13 mouse cellular contexts compared by ENCODE assay signal in genomic region chr13:95533640-95534039, GRCm38 (mm10). TPM values are rescaled to one million over a fixed set of nuclear protein-coding genes. Genes with fewer than 3 reads are reported as not detected.
DNase-seq lines count a peak whose midpoint lies in the region; ATAC-seq and TF ChIP-seq lines count a peak whose summit lies in the region.
"Had no signal": no experiment of that assay in that cellular context is flagged by ENCODE, and none has a peak within 500 bp of the region (broad histone marks: within the 10 kb centered on the region; RNA-seq: fewer than 3 reads in every experiment).

No protein-coding gene starts in this region.

- intact Hi-C loops in heart, postnatal 36 days (cut with DNase I): no loop called here

- no peaks in the 10 kb centered on the region for H3K9me3 ChIP-seq in heart, embryonic 12.5 days (replicated peaks)
- H3K9me3 ChIP-seq in forebrain, postnatal 0 days (ENCODE audit: low read length): no peaks in the 10 kb centered on the region
- H3K9me3 ChIP-seq in midbrain, embryonic 12.5 days: no peaks in the 10 kb centered on the region

- no peak overlapping the region for H3K4me3 ChIP-seq in heart, embryonic 12.5 days
- no peak overlapping the region for H3K4me3 ChIP-seq in forebrain, postnatal 0 days (ENCODE audit: low read depth, low read length)
- H3K4me3 ChIP-seq in midbrain, embryonic 12.5 days: no peak overlapping the region

- H3K4me1 ChIP-seq in heart, embryonic 12.5 days (replicated peaks): peaks cover 30% of the 10 kb centered on the region
- peaks cover 12% of the 10 kb centered on the region; the same call in 1 of the 2 replicates for H3K4me1 ChIP-seq in forebrain, postnatal 0 days (ENCODE audit: insufficient read depth)
- H3K4me1 ChIP-seq in midbrain, embryonic 12.5 days: peaks cover 38% of the 10 kb centered on the region

- H3K9ac ChIP-seq in heart, embryonic 12.5 days: no peak overlapping the region
- H3K9ac ChIP-seq in forebrain, postnatal 0 days: no peak overlapping the region
- H3K9ac ChIP-seq in midbrain, embryonic 12.5 days (replicated peaks): no peak overlapping the region

- H3K27ac ChIP-seq in heart, embryonic 12.5 days (ENCODE audit: poor library complexity, severe bottlenecking): peak overlapping the region; percentile 39; the same call in 1 of the 2 replicates
- no peak overlapping the region for H3K27ac ChIP-seq in forebrain, postnatal 0 days (ENCODE audit: low read depth, low read length)
- peak overlapping the region; percentile 69; the same call in 1 of the 2 replicates for H3K27ac ChIP-seq in midbrain, embryonic 12.5 days (replicated peaks)
- H3K27ac ChIP-seq: macrophage had no signal

- 24% methylated on average over 8 of the region's 8 CpGs for WGBS in heart, embryonic 12.5 days
- WGBS in forebrain, postnatal 0 days: 32% methylated on average over 8 of the region's 8 CpGs
- WGBS in midbrain, embryonic 12.5 days: 18% methylated on average over 8 of the region's 8 CpGs

- no peaks in the 10 kb centered on the region for H3K27me3 ChIP-seq in heart, embryonic 12.5 days (replicated peaks)
- no peaks in the 10 kb centered on the region for H3K27me3 ChIP-seq in forebrain, postnatal 0 days (ENCODE audit: insufficient read depth, low read length)
- peaks cover 8% of the 10 kb centered on the region; the same call in 1 of the 2 replicates for H3K27me3 ChIP-seq in midbrain, embryonic 12.5 days

- 0 out of 2 replicates have a peak, but pooled peaks have one; percentile 7 for ATAC-seq in heart, embryonic 12.5 days (ENCODE audit: insufficient number of reproducible peaks, low FRiP score)
- ATAC-seq in forebrain, postnatal 0 days: peak; percentile 28; the same call in 1 of the 2 replicates
- peak; percentile 60 for ATAC-seq in midbrain, embryonic 12.5 days (ENCODE audit: low FRiP score, low read depth)

- no peak for TF ChIP-seq CTCF in forebrain, postnatal 0 days (IDR thresholded peaks at IDR 0.05; ENCODE audit: low read depth)

- no peak for DNase-seq in heart, postnatal 36 days
- peak; percentile 55 for DNase-seq in ES-CJ7 (ENCODE audit: low read depth, low spot score)
- no peak for DNase-seq in forebrain, postnatal 0 days
- no peak for DNase-seq in gastrocnemius, postnatal 10 days
- no peak for DNase-seq in cerebellum, postnatal 25 days
- DNase-seq in urinary bladder, postnatal 10 days (ENCODE audit: low spot score): no peak
- DNase-seq: cerebellum, adult 11-12 months had no signal

- H3K36me3 ChIP-seq in heart, embryonic 12.5 days: no peaks in the 10 kb centered on the region
- H3K36me3 ChIP-seq in forebrain, postnatal 0 days (ENCODE audit: insufficient read depth): no peaks in the 10 kb centered on the region
- H3K36me3 ChIP-seq in midbrain, embryonic 12.5 days: no peaks in the 10 kb centered on the region

- peak overlapping the region; percentile 45; the same call in 1 of the 2 replicates for H3K4me2 ChIP-seq in heart, embryonic 12.5 days
- H3K4me2 ChIP-seq in forebrain, postnatal 0 days (ENCODE audit: low read depth): no peak overlapping the region
- H3K4me2 ChIP-seq in midbrain, embryonic 12.5 days (replicated peaks): no peak overlapping the region; the same call in 1 of the 2 replicates

RNA-seq across cellular contexts. Expression of gene F2rl1, which starts 8.6 kb away (rescaled TPM):
- 0.26 TPM in 1 of 2 replicates, not detected in the other for polyA plus RNA-seq in heart, embryonic 12.5 days (2016; fragmentation: Nextera tagmentation; extraction: Ambion mirVana)
- under 1 TPM; 0.49 to 0.61 TPM for total RNA-seq in heart, postnatal 36 days (2021)
- 0.19 and 0.23 TPM in 2 replicates for total RNA-seq in forebrain, postnatal 0 days (2014; rRNA removed)
- 0.05 and 0.13 TPM in 2 replicates for polyA plus RNA-seq in forebrain, postnatal 0 days (2015; fragmentation: Nextera tagmentation; extraction: Ambion mirVana)
- polyA plus RNA-seq in midbrain, embryonic 12.5 days (2016; fragmentation: Nextera tagmentation; extraction: Ambion mirVana): 0.10 and 0.17 TPM in 2 replicates
- total RNA-seq in gastrocnemius, postnatal 10 days (2021): under 1 TPM; 0.45 TPM
- polyA plus RNA-seq: C2C12, macrophage had no signal

RNA-seq across cellular contexts. Expression of gene S100z, which starts 55.1 kb away (rescaled TPM):
- not detected in 2 replicates for polyA plus RNA-seq in heart, embryonic 12.5 days (2016; fragmentation: Nextera tagmentation; extraction: Ambion mirVana)
- not detected for total RNA-seq in heart, postnatal 36 days (2021)
- not detected in 2 replicates for total RNA-seq in forebrain, postnatal 0 days (2014; rRNA removed)
- not detected in 2 replicates for polyA plus RNA-seq in forebrain, postnatal 0 days (2015; fragmentation: Nextera tagmentation; extraction: Ambion mirVana)
- not detected in 2 replicates for polyA plus RNA-seq in midbrain, embryonic 12.5 days (2016; fragmentation: Nextera tagmentation; extraction: Ambion mirVana)
- 1 to 10 TPM; 1.3 to 1.7 TPM for total RNA-seq in gastrocnemius, postnatal 10 days (2021)
- total RNA-seq: heart, postnatal 25 days; layer of hippocampus, postnatal 25 days had no signal
- polyA plus RNA-seq: C2C12, macrophage had no signal

Comparison
In these comparisons a context has a peak if more than half of its experiments do, and no peak if none do; other contexts are left out.
1. ATAC-seq: peak in every context shown above with its lines; median percentile 60 in midbrain, embryonic 12.5 days; 28 in forebrain, postnatal 0 days; 7 in heart, embryonic 12.5 days.